Mouse (Mus musculus): Measurements from ENCODE around the gene Sult1c1.

- TF ChIP-seq JUND (conservative IDR thresholded peaks at IDR 0.05; ENCODE audit: low read depth, low read length): no peak
- TF ChIP-seq POLR2A (IDR thresholded peaks at IDR 0.05; ENCODE audit: low read depth, low read length): no peak
- TF ChIP-seq ZC3H11A (IDR thresholded peaks at IDR 0.05; ENCODE audit: low read depth, low read length): no peak
- TF ChIP-seq PAX5 (IDR thresholded peaks at IDR 0.05; ENCODE audit: low read length): no peak
- TF ChIP-seq TBP (conservative IDR thresholded peaks at IDR 0.05; ENCODE audit: low read depth, low read length): no peak
- no peak for TF ChIP-seq CTCF (conservative IDR thresholded peaks at IDR 0.05 in 1 of 2, IDR thresholded peaks at IDR 0.05 in 1 of 2; ENCODE audit: low read depth in 2 of 2, low read length in 2 of 2)
- no peak for TF ChIP-seq CHD1 (IDR thresholded peaks at IDR 0.05; ENCODE audit: low read depth, low read length)
Measured at GRCm38 (mm10) chr17:54011196-54011595, 20.7 kb upstream of the Sult1c1 start.
